Mouse (Mus musculus) heart, adult 8-10 months (tissue): ENCODE data around the gene Rassf2. TPM values are rescaled to one million over a fixed set of nuclear protein-coding genes. Genes with fewer than 3 reads are reported as not detected.

ENCODE experiments used
- DNase-seq: peaks from one replicate; pipeline ENCODE4 v3.0.0; 2022; ENCODE audit warnings: low spot score
- total RNA-seq, 4 experiments: library from RNA; stranded (reverse); gene quantifications; 2 replicates each; pipeline ENCODE4 v1.2.4; 2022

Gene Rassf2
- total RNA-seq, 4 experiments from 2014 or later = 4.1 to 7.7 (median 6.6) TPM

DNA sequence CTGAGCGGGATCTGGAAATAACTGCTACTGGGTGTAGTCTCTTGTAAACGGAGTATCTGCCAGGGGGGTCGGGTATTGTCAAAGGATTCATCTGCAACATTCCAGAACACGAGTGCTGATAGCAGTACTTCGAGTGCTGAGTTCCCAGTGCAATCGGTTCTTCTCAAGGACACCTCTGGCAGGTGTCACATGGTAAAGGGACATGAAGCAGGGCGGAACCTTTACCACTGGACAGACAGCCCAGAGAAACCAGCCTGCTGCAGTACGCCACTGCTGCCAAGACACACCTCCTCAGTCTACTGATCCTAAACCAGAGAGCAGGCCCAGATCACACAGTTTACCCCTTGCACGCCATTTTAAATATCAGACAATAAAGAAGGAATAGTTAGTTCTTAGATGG is 75.2 kb downstream of the Rassf2 start:
- DNase-seq = peak; percentile 51

DNA sequence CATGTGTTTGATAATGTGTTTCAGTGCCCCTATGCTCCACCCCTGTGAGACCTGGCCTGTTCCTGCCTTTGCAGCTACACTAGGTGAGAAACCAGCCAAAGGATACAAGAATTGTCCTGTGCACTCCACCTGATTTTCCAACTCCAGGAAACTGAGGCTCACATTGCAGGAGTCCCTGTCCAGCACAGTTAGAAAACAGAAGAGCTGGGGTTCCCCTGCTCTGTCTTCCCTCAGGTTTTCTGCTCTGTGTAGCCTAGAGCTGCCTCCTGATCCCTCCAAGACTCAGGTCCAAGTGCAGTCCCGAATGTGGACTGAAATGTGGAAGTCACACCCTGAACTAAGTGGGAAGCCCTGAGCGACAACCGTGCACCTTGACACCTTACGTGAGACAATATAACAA is 76.3 kb downstream of the Rassf2 start:
- DNase-seq = no peak

DNA sequence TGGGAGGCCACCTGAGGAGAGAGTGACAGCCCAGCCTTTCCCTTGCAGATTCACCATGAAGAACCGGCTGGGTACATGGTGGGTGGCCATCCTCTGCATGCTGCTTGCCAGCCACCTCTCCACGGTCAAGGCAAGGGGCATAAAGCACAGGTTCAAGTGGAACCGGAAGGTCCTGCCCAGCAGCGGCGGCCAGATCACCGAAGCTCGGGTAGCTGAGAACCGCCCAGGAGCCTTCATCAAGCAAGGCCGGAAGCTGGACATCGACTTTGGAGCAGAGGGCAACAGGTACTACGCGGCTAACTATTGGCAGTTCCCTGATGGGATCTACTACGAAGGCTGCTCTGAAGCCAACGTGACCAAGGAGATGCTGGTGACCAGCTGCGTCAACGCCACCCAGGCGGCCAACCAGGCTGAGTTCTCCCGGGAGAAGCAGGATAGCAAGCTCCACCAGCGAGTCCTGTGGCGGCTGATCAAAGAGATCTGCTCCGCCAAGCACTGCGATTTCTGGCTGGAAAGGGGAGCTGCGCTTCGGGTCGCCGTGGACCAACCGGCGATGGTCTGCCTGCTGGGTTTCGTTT is 77.0 kb downstream of the Rassf2 start:
- DNase-seq = no peak

DNA sequence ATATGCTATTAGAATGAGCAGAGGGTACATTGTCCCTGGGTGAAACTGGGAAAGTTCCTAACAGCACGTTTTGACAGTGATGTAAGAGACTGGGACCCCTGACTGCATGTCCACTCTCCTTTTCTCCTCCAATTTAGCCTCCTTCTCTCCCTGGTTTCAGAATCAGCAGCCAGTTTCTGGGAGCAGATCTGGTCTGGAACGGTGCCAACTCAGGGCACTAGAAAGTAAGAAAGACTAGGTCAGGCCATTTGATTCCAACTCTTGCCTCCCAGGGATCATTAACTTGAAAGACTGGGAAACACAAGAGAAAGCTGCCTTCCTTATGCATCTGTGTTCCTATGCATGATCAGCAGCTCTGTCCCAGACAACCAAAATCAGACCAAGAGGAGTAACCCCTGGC is 77.6 kb downstream of the Rassf2 start:
- no peak for DNase-seq

DNA sequence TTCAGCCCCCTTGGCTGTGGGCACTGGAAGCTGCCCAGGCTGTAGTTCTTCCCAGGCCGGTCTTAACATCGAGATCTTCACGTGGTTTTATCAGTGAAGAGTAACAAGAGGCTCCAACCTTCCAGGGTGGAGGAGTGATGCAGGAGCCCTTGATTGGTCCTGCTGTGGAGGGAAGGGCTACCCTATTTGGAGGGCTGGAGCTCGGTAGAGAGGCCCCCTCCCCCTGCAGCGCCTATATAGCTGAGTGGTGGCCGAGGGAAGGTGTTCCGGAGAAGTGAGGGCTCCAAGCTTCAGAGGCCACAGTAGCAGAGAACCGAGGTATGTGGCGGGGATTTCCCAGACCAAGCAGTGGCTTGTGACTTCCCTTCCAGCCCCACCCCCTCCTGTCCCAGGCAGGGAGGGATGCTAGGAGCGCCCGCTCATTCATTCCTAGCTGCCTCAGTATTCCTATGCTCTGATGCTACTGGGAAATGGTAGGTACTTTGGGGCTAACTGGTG is 79.4 kb downstream of the Rassf2 start, which contains the start of gene Prnd:
Gene Prnd, plus strand, starts transcription at position 264 of the 498 bp plus-strand sequence.
- DNase-seq = no peak

DNA sequence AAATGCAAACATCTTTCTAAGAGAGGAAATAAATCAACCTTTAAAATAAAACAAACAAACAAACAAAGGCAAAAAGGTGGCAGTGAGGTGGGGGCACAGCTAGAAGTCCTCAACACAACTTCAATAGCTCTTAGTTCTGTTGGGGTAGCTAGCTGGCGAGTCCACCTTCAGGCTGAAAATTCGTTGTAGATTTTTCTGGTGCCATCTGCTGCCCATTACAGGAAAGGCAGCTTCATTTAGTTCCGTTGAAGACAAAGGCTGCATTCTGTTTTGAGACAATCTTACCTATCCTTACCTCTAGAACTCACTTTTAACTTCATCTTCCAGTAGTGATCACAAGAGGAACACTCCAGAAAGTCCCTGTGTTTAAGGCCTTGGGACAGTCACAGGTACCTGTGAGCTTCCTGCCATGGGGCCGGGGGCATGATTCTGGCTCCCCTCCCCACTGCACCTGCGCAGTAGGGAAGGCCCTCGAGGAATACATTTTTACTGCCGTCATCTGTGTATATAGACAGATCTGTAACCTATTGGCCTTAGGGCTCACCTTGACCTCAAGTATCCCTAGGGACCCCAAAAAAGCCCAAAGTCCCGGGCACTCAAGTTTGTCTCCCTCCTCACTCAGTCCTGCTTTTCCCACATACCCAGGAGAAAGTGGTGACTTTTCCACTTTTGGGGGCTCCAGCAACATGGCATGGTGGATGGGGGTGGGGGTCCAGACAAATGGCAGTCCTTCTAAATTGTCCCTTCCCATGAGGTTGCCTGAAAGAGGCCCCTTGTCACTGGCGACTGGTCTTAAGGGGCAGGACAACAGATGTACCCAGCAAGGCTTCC is 80.1 kb downstream of the Rassf2 start:
- peak; percentile 57 for DNase-seq

DNA sequence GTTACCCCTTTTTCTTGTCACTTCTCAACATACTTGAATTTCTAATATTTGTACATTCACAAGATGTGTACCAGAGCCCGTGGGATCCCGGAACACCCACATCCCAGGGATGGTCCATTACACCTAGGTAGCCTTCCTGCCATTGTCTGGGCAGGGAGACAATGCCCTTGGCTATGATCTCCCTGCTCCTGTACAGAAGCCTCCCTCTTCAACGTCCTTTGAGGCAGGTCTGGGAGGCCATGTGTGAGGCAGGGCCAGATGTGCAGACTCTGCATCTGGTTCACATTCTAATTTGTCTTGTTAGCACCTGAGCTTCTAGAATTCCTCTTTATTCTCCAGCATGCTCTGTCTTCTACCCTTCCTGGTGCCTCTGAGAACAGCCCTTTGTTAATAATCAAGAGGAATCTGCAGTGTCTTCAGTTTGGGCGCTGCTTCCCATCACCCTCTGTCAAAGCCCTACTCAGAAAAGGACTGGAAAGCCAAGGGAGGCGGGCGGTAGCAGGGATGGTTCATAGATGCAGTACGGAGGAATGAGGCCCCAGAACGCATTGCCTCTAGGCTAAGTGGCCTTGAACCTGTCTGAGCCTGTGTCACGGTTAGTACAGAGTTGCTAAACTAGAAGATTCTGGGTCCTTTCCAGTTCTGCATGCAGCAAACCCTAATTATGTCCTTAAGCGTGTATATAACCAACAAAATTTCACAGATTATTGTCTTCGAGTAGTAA is 81.0 kb downstream of the Rassf2 start:
- no peak for DNase-seq

DNA sequence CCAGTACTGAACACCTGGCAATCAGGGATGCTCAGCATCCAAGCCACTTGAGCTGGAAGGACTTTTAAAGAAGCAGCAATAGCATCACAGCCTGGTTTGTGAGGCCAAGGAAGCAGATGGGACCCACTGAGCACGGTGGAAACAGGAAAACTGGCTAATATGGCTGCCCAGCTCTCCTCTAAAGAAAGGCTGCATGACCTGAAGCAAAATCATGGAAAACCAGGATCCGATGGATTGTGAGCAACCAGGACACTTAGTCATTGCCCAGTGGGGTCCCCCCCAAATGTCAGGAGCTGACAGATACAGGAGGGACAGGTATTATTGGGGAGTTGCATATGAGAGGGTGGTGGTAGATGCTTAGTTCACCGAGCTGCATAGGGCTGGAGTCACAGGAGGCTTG is 81.9 kb downstream of the Rassf2 start:
- DNase-seq = no peak

DNA sequence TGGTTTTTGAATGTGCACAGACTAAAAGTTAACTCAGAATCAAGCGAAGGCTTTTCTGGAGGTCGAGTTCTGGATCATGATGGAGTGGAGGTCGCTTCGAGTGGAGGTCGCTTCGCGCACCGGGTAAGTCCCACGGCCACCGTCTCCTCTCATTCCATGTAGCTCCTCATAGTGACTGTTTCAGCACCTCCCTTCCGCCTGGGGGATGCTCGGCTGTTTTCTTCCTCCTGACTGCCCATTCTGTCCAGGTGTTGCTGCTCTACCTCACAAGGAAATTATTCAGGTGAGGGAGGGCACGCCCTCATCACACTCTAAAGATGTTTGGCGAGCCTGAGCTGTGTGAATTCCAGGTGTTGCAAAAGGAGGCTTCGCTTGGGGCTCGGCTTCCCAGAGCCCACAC is 83.7 kb downstream of the Rassf2 start:
- DNase-seq = no peak

DNA sequence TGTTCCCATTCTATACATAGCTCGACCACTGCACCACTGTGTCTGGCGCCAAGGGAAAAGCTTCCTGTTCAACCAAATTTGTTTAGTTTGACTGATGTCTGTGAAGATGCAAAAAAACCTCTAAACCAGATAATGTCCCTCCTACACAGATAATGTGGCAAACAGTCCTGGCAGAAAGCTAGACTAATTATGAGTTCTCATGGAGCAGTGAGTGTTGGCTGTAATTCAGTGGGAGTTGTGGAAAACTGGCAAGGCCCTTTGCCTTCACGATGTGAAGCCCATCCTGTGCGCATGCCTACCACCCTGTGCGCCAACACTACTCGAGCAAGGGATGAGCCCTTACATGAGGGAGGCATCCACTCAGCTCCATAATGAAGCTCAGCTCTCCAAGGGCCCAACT is 84.3 kb downstream of the Rassf2 start:
- DNase-seq = no peak

DNA sequence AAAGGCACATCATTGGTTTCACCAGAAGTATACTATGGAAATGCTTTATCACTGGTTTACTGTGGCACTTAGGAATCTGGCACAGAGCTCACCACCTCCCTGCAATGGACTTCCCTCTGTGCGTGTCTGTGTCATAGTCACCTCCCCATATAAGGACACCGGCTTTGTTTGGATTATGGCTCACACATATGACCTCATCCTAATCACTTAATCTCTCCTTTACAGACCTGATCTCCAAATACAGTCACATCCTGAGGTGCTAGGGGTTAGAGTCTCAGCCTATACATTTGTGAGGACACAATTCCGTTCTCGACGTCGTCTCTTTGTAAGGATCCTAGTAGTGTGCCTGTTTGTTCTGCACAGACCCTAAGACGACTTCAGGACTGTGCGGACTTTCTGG is 84.8 kb downstream of the Rassf2 start:
- no peak for DNase-seq

DNA sequence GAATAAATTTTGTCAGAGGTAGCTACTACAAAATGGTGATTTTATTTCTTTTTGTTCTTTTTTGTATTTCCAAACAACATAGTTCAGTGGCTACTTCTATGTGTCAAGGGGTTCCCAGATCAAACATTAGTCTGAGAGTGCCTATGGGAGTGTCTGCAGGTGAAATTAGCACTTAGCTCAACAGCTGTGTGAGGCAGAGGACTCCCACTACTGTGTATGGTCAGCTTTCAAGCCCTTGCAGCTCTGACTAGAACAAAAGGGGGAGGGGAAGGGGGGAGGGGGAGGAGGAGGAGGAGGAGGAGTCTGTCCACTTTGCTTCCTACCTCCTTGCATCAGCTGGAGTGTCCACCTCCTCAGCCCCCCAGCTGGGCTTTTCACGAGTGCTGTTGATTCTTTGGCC is 85.7 kb downstream of the Rassf2 start:
- DNase-seq = no peak

DNA sequence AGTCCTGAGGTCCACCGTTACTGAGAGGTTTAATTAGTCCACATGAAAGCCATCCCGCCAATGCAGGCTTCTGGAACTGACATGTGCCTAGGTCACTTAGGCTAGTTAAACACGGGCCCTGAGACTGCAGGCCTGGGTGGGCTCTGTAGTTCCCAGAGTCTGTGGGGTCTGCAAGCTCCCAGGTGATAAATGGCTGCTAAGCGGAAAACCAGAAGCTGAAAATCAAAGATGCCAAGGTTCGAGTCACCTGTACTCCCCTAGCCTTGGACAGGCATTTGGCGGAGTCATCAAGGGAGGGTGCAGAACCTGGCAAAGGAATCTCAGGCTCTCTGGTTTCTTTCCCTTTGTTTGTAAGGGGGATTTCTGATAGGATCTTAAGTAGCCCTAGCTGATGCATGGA is 88.6 kb downstream of the Rassf2 start:
- DNase-seq = no peak

DNA sequence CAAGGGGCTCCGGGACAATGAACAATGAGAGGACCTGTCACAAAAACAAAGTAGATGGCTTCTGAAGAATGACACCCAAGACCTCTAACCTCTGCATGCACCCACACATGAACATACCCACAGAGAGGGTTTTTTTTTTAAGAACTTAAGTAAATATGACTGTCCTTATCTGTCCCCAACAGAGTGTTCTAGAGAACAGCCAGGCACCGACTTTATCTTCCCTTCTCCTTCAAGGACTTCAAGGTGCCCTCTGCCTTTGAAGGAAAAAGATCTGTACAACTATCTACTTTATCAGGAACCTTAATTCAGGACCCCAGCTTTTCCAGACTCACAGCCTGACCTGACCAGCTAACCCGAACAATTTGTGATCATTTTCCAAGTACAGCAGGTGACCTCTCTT is 89.6 kb downstream of the Rassf2 start:
- DNase-seq = no peak

Other genes with a start within 250 kb of the Rassf2 start
- not detected for gene Erv3, start 170.5 kb downstream of the Rassf2 start, total RNA-seq
- gene Prnp, start 120.3 kb downstream of the Rassf2 start, total RNA-seq = 100 to 1,000 TPM; 135 to 164 (median 149) TPM
- gene Prn, start 120.3 kb downstream of the Rassf2 start, total RNA-seq = under 1 TPM in 3 of 4 experiments, not detected in 1; 0.20 to 0.69 (median 0.38) TPM
- gene Prnd, start 79.4 kb downstream of the Rassf2 start, total RNA-seq = 1 to 10 TPM in 2 of 4 experiments, under 1 TPM in 2; 0.22 to 1.8 (median 1.2) TPM
- 10 to 100 TPM; 14.5 to 19.5 (median 16.1) TPM for gene Slc23a2, start 114.8 kb upstream of the Rassf2 start, total RNA-seq
- gene Tmem230, start 217.5 kb upstream of the Rassf2 start, total RNA-seq = 10 to 100 TPM; 25.1 to 29.2 (median 26.2) TPM
- 10 to 100 TPM; 33.1 to 42.6 (median 38.3) TPM for gene Pcna, start 223.1 kb upstream of the Rassf2 start, total RNA-seq
- 10 to 100 TPM; 79.2 to 97.9 (median 83.9) TPM for gene Cds2, start 232.9 kb upstream of the Rassf2 start, total RNA-seq